Mouse (Mus musculus) limb, embryonic 14.5 days (tissue): ENCODE measurements at regions not wholly inside any gene's neighbourhood (a gene's known extent, or its start where the extent isn't known, plus 50 kb on each side); places are given as distances from the start of the nearest gene placed in this dataset.

ENCODE experiments used
- ATAC-seq: fragments of 200-750 bp; cut with Nextera tagmentation; 2 replicates; pipeline ENCODE4 v1.8.0; 2017; ENCODE audit warnings: low read depth, moderate number of reproducible peaks, moderate TSS enrichment; ENCODE audit not compliant: low FRiP score
- DNase-seq: peaks from one replicate; pipeline ENCODE4 v3.0.0-alpha.2; 2015; ENCODE audit warnings: low spot score
- H3K27ac ChIP-seq: fragments of 300-500 bp; sonication (generic); replicated peaks from 2 replicates; pipeline ENCODE4 v1.5.1; 2014; ENCODE audit warnings: low read depth, mild to moderate bottlenecking, low read length, moderate library complexity, mixed read lengths
- H3K27me3 ChIP-seq: fragments of 300-500 bp; sonication (generic); 2 replicates; pipeline ENCODE4 v1.6.1; 2014; ENCODE audit warnings: low read length, mixed read lengths; ENCODE audit not compliant: control insufficient read depth, insufficient read depth
- H3K36me3 ChIP-seq: fragments of 300-500 bp; sonication (generic); 2 replicates; pipeline ENCODE4 v1.6.1; 2014; ENCODE audit warnings: mild to moderate bottlenecking, low read length, moderate library complexity, mixed read lengths; ENCODE audit not compliant: control insufficient read depth, insufficient read depth
- H3K4me1 ChIP-seq: fragments of 300-500 bp; sonication (generic); 2 replicates; pipeline ENCODE4 v1.6.1; 2014; ENCODE audit warnings: antibody characterized with exemption, low read length, mixed read lengths; ENCODE audit not compliant: control insufficient read depth, insufficient read depth
- H3K4me2 ChIP-seq: fragments of 300-500 bp; sonication (generic); replicated peaks from 2 replicates; pipeline ENCODE4 v1.6.1; 2014; ENCODE audit warnings: low read depth, mild to moderate bottlenecking, low read length, moderate library complexity; ENCODE audit not compliant: severe bottlenecking
- H3K4me3 ChIP-seq: fragments of 300-500 bp; sonication (generic); replicated peaks from 2 replicates; pipeline ENCODE4 v1.5.1; 2014; ENCODE audit warnings: low read length
- H3K9ac ChIP-seq: fragments of 300-500 bp; sonication (generic); 2 replicates; pipeline ENCODE4 v1.6.1; 2014; ENCODE audit warnings: mild to moderate bottlenecking, low read depth, low read length, moderate library complexity; ENCODE audit not compliant: severe bottlenecking
- H3K9me3 ChIP-seq: fragments of 300-500 bp; sonication (generic); 2 replicates; pipeline ENCODE4 v1.6.1; 2016; ENCODE audit warnings: low read length; ENCODE audit not compliant: control insufficient read depth
- POLR2A ChIP-seq: fragments of 200-500 bp; IDR thresholded peaks from 2 replicates; pipeline ENCODE4 v1.8.0; 2012; ENCODE audit warnings: inconsistent platforms, mild to moderate bottlenecking, moderate library complexity, borderline replicate concordance; ENCODE audit not compliant: insufficient read depth, insufficient read length; ENCODE audit errors: extremely low read depth
- WGBS: fragments of 180-500 bp; shearing (Covaris S2); extraction: QIAGEN DNeasy Blood & Tissue Kit; methylation state at CpG from one replicate; pipeline ENCODE4 v1.1.7; 2014; 5-methylcytosine and 5-hydroxymethylcytosine counted together

DNA sequence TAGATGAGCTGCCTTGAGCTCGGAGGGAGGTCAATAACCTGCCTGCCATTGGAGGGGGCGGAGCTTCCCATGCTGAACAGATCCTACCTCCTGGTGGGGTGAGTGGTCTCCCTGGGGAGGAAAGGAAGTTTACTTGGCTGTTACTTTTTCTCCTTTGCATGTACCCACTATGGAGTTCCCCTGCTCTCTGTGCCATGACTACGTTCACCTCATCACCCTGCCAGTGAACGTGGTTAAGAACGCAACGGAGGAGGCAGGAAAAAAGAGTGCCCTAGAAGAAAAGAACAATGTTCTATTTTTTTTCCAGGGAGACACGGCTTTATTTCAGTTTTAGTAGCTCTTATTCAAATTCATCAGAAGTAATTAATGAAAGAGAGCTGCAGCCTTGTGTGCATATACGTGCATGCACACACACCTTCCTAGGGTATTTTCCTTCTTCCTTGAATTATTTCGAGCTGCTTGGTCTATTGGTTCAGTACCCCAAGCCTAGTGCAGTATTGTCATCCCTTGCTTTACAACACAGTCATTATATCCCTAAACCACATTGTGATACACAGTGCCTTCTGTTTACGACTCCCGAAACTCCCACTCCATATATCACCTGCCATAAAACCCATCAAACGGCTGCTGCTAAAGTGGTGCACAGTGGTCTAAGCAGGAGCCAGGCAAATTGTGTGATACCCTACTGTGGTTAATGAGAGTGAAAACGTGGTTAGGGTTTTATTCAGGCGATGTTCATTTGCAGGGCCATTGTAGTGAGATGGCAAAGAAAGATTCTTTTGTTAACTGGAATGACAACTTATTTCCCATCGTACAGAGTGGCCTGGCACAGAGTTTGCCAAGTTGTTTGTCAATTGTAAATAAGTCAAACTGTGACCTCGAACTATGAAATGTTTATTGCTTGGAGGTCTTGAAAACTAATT, 608.0 kb downstream of the Bcl11a start:
- Histone ChIP-seq H3K9me3 (no peaks in the 10 kb centered on the region), H3K27me3 (no peaks in the 10 kb centered on the region), H3K36me3 (no peaks in the 10 kb centered on the region), H3K9ac (no peak overlapping the region), H3K4me1 (peaks cover 2% of the 10 kb centered on the region; the same call in 1 of the 2 replicates), H3K27ac (no peak overlapping the region), H3K4me3 (no peak overlapping the region), H3K4me2 (no peak overlapping the region)
- WGBS: 38% methylated on average over 16 of the region's 16 CpGs
- ATAC-seq (no peak), DNase-seq (no peak)
- no peak for TF ChIP-seq POLR2A

- Histone ChIP-seq H3K4me2 (no peak overlapping the region), H3K27ac (no peak overlapping the region), H3K9ac (no peak overlapping the region)
Observed at GRCm38 (mm10) chr11:24688160-24688782, 610.4 kb downstream of the Bcl11a start.

GRCm38 (mm10) chr11:24689807-24690333, 612.0 kb downstream of the Bcl11a start:
- H3K9me3 ChIP-seq: no peaks in the 10 kb centered on the region

More at GRCm38 (mm10) chr11:24688160-24688782, 610.4 kb downstream of the Bcl11a start:
- Histone ChIP-seq H3K4me1 (peaks cover 2% of the 10 kb centered on the region; the same call in 1 of the 2 replicates), H3K27me3 (no peaks in the 10 kb centered on the region), H3K4me3 (no peak overlapping the region), H3K9me3 (no peaks in the 10 kb centered on the region), H3K36me3 (no peaks in the 10 kb centered on the region)
- ATAC-seq (peak; percentile 75), DNase-seq (peak; percentile 6)
- no peak for TF ChIP-seq POLR2A
- WGBS: 49% methylated on average over 2 of the region's 2 CpGs

GRCm38 (mm10) chr11:24693926-24694325, 616.1 kb downstream of the Bcl11a start:
- H3K9ac ChIP-seq: no peak overlapping the region
- H3K27ac ChIP-seq: no peak overlapping the region
- H3K9me3 ChIP-seq: no peaks in the 10 kb centered on the region
- no peak for ATAC-seq
- no peaks in the 10 kb centered on the region for H3K36me3 ChIP-seq
- DNase-seq: no peak
- H3K4me2 ChIP-seq: no peak overlapping the region
- no peak overlapping the region for H3K4me3 ChIP-seq
- no peak for TF ChIP-seq POLR2A
- H3K27me3 ChIP-seq: no peaks in the 10 kb centered on the region
- peaks cover 14% of the 10 kb centered on the region; the same call in 1 of the 2 replicates for H3K4me1 ChIP-seq
- 89% methylated on average over 6 of the region's 6 CpGs for WGBS

More at GRCm38 (mm10) chr11:24689807-24690333, 612.0 kb downstream of the Bcl11a start:
- Histone ChIP-seq H3K27ac (no peak overlapping the region), H3K27me3 (no peaks in the 10 kb centered on the region), H3K4me3 (no peak overlapping the region), H3K4me1 (peaks cover 6% of the 10 kb centered on the region; the same call in 1 of the 2 replicates), H3K9ac (no peak overlapping the region), H3K36me3 (no peaks in the 10 kb centered on the region), H3K4me2 (no peak overlapping the region)
- no peak for TF ChIP-seq POLR2A
- 46% methylated on average over 7 of the region's 7 CpGs for WGBS
- ATAC-seq (no peak), DNase-seq (no peak)

GRCm38 (mm10) chr11:24695010-24695720, 617.3 kb downstream of the Bcl11a start:
- Histone ChIP-seq H3K27ac (no peak overlapping the region), H3K36me3 (no peaks in the 10 kb centered on the region), H3K4me2 (no peak overlapping the region), H3K9me3 (no peaks in the 10 kb centered on the region), H3K27me3 (no peaks in the 10 kb centered on the region), H3K4me3 (no peak overlapping the region), H3K9ac (no peak overlapping the region), H3K4me1 (peaks cover 17% of the 10 kb centered on the region)
- WGBS: 15% methylated on average over 5 of the region's 5 CpGs
- no peak for TF ChIP-seq POLR2A
- DNase-seq (no peak), ATAC-seq (no peak)
